Mouse (Mus musculus) myocyte (in vitro differentiated cells): Measurements from ENCODE around the gene Tsc22d2.

Source experiments
- E2F4 ChIP-seq: IDR thresholded peaks from one replicate; pipeline ENCODE4 v1.6.1; 2011; ENCODE audit warnings: mild to moderate bottlenecking, control low read depth, moderate library complexity; ENCODE audit not compliant: insufficient read depth
- POLR2A ChIP-seq: IDR thresholded peaks from one replicate; pipeline ENCODE4 v1.6.1; 2011; ENCODE audit warnings: low read depth, mild to moderate bottlenecking, control low read depth, moderate library complexity; ENCODE audit not compliant: insufficient read length
- USF1 ChIP-seq: IDR thresholded peaks from one replicate; pipeline ENCODE4 v1.6.1; 2011; ENCODE audit warnings: low read depth, mild to moderate bottlenecking, control low read depth, moderate library complexity

DNA sequence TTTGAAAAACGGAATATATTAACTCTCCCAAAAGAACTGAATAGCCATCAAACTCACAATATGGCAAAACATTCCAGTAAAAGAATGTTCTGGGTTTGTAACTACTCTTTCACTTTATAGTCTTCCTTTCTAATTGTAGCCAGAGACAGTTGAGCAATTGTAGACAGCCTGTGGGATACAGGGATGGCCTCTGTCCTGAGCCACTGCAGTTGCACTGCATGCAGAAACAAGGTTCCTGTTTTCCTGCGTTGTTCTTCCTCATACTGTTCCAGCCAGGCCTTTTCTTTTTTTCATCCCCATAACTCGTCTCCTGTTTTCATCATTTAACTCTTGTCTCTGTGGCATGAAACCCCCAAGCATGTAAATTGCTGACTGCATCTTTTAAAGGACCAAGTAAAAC, 37.8 kb upstream of the Tsc22d2 start:
- TF ChIP-seq E2F4 (no peak), POLR2A (no peak), USF1 (no peak)
